Mouse (Mus musculus) layer of hippocampus, postnatal 14 days (tissue): Measurements from ENCODE around the gene Zfp598. TPM values are rescaled to one million over a fixed set of nuclear protein-coding genes. Genes with fewer than 3 reads are reported as not detected.

ENCODE experiments used
- DNase-seq, 2 experiments: peaks; one replicate each; pipeline ENCODE4 v3.0.0; 2021 to 2022; ENCODE audit warnings: low spot score in 2 of 2, mixed read lengths in 1 of 2
- long read RNA-seq, 2 experiments: library from polyadenylated mRNA; stranded (forward); transcript quantifications; one replicate each; pipeline ENCODE4 v2.0.0; 2021
- total RNA-seq, 2 experiments: library from RNA; stranded (reverse); gene quantifications; 2 replicates each; pipeline ENCODE4 v1.2.3; 2021

Zfp598 gene
- 10 to 100 TPM; 36.5 to 40.7 TPM for total RNA-seq
- long read RNA-seq, experiment 1, transcript Zfp598-202 (12 exons, 3,352 nt), result major isoform, 9 of 32 reads
- long read RNA-seq, experiment 1, partial matches to known transcripts, result 10 of 32 reads
- long read RNA-seq, experiment 1, other reads (novel, unspliced or antisense), result 11 of 32 reads
- long read RNA-seq, experiment 2, transcript Zfp598-202 (12 exons, 3,352 nt), result major isoform, 13 of 28 reads
- long read RNA-seq, experiment 2, partial matches to known transcripts, result 3 of 28 reads
- long read RNA-seq, experiment 2, other reads (novel, unspliced or antisense), result 11 of 28 reads

DNA sequence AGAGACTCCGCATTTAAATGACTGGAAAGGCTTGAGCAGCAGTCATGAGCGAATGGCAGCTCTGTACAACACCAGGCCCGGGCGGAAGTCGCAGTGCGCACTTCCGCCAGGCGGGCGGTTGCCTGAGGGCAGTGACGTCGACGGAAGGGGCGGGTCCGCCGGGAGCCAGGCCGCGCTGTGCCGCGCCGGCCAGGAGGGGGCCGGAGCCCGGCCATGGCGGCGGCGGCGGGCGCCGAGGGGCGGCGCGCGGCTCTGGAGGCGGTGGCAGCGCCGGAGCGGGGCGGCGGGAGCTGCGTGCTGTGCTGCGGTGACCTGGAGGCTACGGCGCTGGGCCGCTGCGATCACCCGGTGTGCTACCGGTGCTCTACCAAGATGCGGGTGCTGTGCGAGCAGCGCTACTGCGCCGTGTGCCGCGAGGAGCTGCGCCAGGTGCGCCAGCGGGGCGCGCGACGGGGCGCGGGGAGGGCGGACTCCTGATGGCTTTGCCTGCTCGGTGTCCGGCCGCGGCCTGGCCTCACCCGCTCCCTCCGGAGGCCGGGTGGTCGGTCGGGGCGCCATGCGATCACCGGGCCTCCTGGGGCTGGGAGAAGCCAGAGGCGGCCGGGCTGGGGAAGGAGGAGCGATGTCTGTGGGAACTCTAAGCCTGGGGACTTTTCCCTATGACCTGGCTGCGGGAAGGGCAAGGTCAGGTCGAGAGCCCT lies at the start of gene Zfp598:
Gene Zfp598 (plus strand): TSS at position 143 of the 701 bp plus-strand sequence.
- DNase-seq, result peak; percentile 93 to 95

DNA sequence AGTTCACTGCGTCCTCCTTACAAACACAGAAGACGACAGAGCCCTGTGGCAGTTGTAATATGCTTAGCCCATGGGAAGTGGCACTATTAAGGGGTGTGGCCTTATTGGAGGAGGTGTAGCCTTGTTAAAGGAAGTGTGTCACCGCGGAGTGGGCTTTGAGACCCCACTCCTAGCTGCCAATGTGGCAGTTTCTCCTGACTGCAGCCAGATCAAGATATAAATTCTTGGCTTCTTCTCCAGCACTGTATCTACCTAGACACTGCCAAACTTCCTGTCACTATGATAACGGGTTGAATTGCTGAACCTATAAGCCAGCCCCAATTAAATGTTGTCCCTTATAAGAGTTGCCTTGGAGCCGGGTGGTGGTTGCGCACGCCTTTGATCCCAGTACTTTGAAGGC lies 44.0 kb upstream of the Zfp598 start:
- DNase-seq, result no peak

DNA sequence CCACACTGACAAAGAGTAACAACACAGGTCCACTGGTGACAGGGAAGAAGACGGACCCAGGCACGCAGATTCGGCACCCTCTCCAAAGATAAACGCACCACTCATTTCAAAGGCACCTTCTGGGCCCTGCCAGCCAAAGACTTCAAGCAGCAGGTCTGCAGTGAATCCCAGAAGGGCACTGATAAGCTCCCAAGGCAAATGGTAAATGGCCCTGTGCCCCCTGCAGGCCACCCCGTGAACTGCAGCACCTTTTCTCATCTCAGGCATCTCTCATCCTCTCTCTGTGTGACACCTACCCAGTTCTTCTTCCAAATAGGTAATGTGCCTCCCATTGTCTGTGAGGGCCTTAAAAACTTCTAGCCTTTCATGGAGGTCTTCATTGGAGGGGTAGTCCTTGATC lies 40.8 kb upstream of the Zfp598 start:
- DNase-seq, result peak; percentile 47 to 73

DNA sequence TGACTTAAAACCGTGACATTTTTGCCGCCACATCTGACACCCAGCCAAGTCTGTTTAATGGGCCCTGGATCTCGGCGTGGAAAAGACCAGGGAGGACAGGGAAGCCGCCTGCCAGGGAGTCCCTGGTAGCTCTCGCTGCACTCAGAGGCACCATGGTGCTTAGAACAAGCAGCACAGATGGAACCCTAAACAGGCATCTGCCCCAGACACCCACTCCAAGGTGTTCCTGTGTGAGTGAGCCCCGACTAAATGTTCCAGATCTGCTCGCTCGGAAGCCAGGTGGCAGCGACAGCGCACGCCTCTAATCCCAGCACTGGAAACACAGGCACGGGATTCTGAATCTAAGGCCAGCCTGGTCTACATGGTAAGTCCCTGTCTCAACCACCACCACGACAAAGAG lies 39.4 kb upstream of the Zfp598 start:
- peak; percentile 61 to 86 for DNase-seq

DNA sequence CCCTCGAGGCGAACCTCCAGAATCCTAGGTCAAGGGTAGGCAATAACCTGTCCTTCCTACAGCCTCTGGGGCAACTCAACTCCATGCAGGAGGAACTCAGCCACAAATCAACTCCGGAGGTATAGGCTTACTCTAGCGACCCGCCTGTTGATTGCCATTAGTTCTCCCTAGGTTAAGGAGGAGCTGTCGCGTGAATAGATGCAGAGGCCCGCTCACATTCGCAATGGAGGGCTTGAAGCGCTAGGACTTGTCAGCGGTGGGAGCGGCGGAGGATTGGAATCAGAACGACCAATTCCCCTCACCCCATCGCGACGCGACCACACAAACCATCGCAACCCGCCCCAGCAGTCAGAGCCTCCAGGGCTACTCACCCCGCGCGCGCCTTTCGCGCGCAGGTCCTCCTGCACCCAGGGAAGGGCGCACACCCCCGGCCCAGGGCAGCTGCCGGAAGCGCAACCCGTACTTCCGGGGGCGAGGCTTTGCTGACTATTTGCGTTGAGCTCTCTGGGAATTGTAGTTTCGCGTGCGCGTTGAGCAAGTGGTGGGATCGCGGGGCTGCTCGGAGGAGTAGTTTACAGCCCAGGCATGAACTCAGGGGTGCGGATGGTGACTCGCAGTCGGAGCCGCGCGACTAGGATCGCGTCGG lies 37.2 kb upstream of the Zfp598 start, which contains the start of the genes Tsc2 and Nthl1:
Gene Tsc2 (minus strand): TSS at position 464 of the 646 bp plus-strand sequence.
Gene Nthl1 (plus strand): TSS at position 514 of the 646 bp plus-strand sequence.
- peak; percentile 81 to 88 for DNase-seq

DNA sequence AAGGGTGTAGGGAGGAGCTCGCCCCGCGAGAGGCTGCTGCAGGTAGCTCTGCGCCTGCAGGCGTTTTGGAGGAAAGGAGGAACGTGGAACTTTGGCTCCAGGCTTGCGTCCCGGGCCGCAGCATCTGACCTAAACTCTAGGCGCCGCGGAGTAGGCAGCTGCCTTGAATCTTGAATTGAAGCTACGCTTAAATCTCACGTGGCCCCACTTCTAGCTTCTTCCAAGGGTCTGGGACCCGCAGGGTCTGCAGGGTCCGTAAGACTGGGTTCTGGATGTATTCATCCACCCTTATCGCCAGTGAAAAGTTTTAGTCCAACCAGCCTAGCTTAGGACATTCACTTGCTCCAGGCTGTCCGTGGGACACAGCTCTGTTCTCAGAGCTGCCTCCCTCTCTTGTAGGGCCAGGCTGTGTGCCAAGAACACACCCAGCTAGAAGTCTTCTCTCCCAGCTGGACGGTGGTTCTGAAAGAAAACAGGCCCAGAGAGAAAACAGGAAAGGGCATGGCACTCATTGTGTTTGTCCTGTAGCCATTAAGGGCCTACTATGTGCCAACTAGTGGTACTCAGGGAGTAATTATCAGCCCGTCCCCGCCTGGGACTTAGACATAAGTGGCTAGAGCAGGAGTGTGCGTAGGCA lies 36.6 kb upstream of the Zfp598 start:
- no peak for DNase-seq

DNA sequence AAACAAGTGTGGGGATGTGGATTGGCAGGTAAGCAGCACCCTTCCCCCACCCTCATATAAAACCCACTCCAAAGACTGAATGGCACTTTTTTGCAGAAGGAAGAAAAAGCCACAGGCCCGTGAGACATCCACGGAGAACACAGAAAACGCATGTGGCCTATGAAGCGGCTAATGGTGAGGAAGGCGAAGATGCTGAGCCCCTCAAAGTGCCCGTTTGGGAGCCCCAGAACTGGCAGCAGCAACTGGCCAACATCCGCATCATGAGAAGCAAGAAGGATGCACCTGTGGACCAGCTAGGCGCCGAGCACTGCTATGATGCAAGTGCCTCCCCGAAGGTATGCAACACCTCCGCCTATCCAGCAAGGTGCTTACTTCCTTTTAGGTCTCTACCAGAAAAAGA lies 35.7 kb upstream of the Zfp598 start:
- no peak for DNase-seq

DNA sequence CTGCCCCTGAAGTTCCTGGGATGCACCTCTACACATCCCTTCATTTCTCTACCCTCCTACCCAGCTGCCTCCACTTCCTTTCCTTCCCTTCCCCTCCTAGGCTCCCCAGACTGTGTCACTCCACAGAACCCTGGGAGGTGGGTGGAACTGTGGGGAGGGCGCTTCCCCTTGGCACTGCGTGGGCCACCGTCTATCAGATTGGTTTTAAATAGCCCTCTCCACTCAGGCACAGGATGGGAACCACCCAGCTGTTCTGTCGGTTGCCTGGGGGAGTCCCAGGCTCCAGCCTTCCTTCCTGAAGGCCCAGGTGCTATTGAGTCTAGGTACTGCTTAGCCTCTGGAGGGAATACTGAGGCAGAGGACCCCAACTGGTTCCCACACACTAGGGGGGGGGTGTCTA lies 34.5 kb upstream of the Zfp598 start:
- DNase-seq, result no peak

DNA sequence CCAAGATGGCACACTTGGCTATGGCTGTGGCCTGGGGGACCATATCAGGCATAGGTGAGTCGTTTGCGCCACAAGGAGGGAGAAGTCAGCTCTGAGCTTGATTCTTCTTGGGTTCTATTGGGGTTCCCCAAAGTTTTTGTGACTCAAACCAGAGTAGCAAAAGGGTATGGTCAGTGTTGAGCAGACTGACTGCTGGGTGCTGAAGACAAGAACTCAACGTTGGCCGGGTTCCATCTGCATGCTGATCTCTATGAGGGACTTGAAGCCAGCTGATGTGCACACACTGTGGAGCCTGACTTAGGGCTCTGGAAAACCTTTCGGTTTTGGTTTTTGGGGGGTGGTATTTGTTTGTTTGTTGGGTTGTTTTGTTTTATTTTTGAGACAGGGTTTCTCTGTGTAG lies 33.8 kb upstream of the Zfp598 start:
- no peak for DNase-seq

DNA sequence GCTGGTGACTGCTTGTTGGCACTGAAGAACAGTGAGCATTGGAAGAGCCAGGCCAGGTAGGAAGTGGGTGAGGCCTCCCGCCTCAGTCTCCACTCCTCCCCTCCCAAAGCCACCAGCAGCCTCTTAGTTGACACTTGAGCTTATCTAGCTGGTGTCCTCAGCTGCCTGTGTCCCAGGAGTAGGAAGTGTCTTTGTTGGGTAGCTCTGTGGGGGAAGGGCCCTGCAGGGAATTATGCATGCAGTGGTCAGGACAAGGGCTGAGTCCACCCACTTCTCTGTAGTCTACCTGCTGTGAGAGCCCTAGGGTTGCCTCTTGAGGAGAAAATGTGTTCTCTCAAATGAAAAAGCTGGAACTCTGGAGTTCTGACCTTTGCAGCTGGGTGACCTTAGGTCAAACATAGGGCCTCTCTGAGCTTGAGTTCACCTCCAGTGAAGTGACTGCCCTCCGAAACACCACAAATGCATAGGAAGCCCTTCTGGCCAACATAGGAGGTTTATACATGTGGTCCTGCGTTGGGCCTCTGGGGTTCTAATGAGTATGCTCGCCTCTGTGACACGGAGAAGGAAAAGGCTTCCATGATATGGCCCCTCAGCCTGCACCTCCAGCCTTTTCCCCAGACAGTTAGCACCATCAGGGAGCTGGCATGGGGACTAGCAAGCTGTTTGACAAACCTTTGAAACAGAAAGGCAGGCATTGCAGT lies 32.6 kb upstream of the Zfp598 start:
- DNase-seq, result no peak

DNA sequence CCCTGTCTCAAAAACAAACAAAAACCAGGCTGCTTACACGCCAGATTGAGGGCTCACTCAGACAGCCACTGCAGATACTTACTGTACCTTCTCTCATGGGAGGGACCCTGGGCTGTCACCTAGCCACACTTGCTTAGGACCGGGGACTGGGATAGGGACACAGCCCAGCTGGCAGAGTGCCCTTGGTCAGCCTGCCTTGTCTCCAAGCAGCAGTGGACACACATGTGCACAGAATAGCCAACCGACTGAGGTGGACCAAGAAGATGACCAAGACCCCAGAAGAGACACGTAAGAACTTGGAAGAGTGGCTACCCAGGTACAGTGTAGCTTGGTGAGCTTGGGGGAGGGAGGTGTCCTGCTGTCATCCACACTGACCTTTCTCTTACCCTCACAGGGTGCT lies 31.3 kb upstream of the Zfp598 start:
- no peak for DNase-seq

DNA sequence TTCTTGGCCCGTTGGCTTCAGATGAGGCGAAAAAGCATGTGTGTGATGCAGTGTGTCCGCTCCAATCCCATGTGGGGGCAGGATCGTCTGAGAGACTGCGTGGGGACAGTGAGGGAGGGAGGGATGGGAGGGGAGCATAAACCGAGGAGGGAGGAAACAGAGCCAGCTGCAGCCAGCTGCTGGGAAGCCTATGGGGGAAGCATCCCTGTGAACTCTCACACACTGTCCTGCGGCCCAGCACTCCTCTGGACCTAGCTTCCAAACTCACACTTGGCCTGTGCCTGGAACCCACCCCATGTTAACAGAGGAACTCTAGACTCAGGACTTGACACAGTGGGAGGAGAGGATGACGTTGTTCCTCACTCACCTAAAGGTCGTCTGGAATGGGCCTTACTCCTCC lies 30.6 kb upstream of the Zfp598 start:
- DNase-seq, result no peak

DNA sequence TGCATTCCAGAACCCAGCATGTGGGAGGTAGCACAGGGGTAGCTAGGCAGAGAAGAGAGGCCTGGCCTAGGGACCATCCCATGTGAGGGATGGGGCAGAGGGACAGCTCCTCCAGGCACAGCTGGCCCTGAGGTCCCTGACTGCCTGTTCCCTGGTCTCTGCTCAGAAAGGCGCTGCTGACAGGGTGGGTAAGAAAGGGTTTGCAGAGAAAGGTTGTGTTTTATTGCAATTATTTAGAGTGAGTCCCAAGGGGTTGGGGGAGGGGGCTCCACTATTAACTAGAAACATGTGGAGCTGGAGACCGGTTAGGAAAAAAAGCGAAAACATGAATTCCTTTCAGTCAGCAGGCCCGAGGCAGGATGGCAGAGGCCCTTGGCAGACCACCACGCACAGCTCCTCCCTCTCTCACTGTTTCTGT lies 29.9 kb upstream of the Zfp598 start:
- DNase-seq, result no peak

DNA sequence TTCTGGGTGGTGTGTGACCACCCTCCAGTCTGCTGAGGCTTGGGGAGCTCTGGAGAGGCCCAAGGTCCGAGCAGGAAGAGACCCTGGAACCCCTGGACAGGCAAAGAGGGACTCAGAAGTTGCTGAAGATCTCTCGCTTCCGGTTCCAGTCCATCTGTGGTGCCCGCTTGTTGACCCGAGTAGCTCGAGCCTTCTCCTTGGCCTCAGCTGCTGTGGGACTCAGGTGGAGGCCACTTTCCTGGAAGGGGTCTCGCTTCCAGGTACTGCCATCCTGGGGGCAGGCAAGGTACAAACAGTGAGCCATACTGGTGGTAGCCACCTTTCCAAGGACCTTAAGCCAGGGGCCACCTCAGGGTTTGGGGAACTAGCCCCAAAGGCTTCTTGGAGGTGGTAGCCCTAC lies 29.4 kb upstream of the Zfp598 start:
- DNase-seq, result no peak

DNA sequence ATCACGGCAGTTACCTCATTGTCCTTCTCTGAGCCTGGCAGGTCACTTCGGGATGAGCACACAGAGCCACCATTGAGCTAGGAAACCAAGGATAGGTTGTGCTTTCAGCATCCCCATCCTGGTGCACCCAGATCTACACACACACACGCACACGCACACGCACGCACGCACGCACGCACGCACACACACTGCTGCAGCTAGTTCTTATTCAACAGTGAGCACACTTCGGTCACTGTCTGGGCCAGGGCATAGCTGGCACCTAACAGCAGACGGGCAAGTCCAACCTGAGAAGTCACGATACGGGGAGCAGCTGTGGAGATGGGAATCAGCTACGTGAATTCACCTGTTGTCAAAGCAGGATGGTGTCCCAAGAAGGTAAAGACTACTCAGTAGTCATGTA lies 28.9 kb upstream of the Zfp598 start:
- DNase-seq, result no peak

DNA sequence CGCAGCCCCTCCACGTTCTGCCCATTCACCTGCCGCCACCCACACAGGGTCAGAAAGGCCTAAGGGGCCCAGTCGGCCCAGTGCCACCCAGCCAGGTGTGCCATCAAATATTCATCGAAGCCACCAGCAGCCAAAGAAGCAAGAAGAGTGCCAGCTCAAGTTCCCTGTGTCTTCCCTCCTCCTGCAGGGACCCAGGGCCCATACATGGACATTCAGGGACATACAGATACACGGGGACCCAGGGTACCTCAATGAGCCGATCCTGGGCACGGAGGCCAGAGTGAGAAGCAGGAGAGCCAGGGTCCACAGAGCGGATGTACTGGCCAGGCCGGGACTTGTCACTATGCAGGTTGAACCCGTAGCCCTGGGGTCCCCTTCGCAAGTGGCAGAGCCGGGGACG lies 27.5 kb upstream of the Zfp598 start:
- DNase-seq, result no peak

DNA sequence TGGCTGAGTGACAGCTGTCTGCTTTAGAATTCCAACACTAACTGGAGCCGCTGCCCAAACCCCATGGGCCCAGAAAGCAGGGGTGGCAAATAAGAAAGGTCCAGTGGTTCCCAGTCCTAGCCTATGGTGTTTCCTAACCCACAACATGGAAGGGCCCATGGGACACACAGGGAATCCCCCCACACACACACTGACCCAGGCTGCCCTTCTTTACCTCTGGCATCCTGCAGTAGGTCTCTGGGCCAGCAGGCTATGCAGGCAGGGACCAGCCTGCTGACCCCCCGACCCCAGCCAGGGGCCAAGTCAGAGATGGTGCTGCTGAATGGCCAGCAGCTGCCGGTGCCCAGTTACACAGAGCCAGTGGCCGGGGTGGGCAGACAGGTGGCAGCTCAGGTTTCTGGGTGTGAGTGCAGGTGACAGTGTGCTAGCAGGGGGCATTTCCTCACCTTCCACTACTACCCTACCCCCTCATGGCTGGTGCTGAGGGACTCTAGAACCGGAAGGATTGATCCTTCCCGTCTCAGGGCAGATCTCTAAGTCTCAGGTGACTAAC lies 26.6 kb upstream of the Zfp598 start:
- no peak for DNase-seq

DNA sequence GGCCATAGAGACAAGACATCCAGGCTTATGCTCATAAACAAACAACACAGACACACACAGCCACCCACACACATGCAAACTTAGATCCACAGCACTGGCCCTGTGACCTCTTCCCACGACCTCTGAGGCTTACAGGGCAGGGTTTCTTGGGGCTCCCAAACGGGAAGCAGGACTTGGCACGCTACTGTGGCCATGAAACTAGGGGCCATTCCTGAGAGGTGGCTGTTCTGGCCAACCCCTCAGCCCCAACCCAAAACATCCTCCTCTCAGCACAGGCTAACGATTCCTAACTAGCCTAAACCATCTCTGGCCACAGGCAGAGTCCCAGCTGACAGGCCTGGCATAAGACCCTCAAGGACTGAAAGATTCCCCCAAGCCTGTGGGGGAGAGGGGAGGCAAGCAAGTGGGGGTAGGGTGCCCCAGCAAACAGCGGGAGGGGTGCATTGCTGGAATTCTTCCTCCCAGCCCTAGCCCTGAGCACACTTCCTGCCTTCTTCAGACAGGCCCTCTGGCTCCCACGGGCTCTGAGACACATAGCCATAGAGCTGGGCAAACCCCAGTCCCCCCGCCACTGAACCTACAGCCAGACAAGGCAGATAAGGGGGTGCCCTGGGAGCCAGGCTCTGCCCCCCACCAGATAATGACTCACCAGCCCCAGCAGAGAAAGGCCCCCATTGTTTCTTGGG lies 25.3 kb upstream of the Zfp598 start:
- DNase-seq, result no peak

DNA sequence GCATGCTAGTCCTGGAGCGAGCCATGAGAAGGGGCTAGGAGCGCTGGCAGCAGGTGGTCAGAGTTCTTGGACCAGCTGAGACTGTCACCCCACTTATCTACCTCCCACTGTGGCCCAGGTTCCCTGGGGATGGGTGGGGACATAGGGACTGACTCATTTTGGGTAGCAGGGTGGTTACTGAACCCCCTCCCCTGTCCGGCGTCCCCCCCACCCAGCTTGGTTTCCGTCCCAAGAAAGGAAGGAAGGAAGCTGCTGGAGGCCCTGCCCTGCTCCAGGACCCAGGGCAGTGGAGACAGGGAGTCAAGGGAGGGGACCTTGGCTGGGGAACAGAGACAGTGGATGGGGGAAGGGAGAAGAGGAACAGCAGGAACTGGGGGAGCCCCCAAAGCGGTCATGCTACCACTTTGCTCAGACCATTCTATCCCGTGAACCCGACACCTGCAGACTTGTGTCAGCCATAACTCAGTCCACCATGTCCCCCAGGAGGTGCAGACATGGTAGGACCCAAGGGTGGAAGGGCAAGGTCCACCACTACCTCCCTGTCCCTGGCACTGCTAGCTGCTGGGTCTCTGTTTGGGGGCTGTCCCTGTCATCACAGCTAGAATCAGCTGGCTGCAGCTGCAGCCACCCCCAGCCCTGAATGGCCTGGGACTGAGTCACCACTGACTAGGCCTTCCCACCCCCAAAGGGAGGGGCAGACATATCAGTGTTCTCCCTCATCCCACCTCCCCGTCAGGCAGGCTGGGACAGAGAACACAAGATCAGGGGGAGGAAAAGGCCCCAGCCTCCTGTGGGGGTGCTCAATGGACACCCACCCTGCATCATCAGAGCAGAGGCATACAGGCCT lies 24.4 kb upstream of the Zfp598 start:
- DNase-seq, result no peak
